Mouse (Mus musculus): ENCODE measurements at regions not wholly inside any gene's neighbourhood (a gene's known extent, or its start where the extent isn't known, plus 50 kb on each side); places are given as distances from the start of the nearest gene placed in this dataset.

DNA sequence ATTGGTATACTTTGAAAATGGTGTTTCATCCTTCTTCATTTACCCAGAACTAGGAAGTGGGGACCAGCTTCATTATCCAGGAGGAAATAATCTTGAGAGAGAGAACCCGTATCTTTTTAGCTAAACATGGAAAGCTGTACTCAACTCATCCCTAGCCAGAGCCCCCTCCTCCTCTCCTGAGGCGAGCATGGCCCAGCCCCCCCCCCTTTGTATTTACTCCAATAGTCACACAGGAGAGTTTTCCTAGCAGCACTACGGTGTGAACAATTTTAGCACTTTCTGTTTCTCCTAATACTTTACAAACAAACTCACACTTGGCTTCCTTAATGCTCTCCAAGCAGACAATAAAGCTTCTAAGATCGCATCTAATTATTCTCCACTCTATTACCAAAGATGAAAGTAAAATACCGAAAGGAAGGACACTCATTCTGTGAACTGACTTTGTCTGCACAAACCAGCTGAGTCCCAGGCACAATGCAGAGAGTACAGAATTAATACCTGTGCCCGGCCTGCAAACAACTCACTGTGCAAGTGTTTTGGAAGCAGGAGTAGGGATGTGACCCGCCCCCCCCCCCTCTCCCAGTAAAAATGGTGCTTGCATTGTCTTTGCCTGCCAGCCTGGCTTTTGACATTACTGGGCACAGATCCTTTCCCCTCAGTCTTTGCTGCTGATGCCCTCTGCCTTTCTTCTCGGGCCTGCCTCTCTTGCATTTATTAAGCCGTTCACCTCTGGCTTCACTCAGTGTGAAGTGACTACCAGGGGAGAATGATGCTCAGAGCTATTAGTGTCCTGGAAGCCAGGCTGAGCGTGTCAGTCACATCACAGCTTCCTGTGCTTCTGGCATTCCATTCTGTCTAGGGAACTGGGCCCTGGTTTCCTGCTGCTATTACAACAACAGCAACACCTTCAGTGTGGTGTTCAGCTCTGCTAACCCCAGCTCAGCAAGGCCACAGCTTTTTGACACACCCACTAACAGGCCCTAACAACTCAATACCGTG is 107.9 kb downstream of the Dad1 start:
- TF ChIP-seq POLR2A (IDR thresholded peaks at IDR 0.05; ENCODE audit: borderline replicate concordance, insufficient read depth, low read length) (no peak), CTCF (IDR thresholded peaks at IDR 0.05; ENCODE audit: borderline replicate concordance, insufficient read depth, low read depth, low read length) (no peak)

Measured in cerebellum, adult 2 months (tissue).